Mouse (Mus musculus) hindbrain, embryonic 14.5 days (tissue): Measurements from ENCODE around the gene Tomm70a. TPM values are rescaled to one million over a fixed set of nuclear protein-coding genes. Genes with fewer than 3 reads are reported as not detected.
A peak's percentile ranks its signal among the peaks of the same experiment; 100 is the strongest.

ENCODE experiments used
- ATAC-seq: fragments of 200-750 bp; cut with Nextera tagmentation; 2 replicates; pipeline ENCODE4 v1.8.0; 2017; ENCODE audit warnings: moderate number of reproducible peaks, mild to moderate bottlenecking, moderate TSS enrichment, moderate library complexity; ENCODE audit not compliant: low FRiP score
- DNase-seq: peaks from one replicate; pipeline ENCODE4 v3.0.0-alpha.2; 2015; ENCODE audit warnings: low spot score
- H3K27ac ChIP-seq: fragments of 300-500 bp; sonication (generic); 2 replicates; pipeline ENCODE4 v1.5.1; 2014; ENCODE audit warnings: mild to moderate bottlenecking, moderate library complexity
- H3K27me3 ChIP-seq: fragments of 300-500 bp; sonication (generic); 2 replicates; pipeline ENCODE4 v1.6.1; 2014; ENCODE audit warnings: mild to moderate bottlenecking, low read length, mixed read lengths; ENCODE audit not compliant: control insufficient read depth, insufficient read depth
- H3K36me3 ChIP-seq: fragments of 300-500 bp; sonication (generic); replicated peaks from 2 replicates; pipeline ENCODE4 v1.6.1; 2014; ENCODE audit not compliant: control insufficient read depth, insufficient read depth
- H3K4me1 ChIP-seq: fragments of 300-500 bp; sonication (generic); replicated peaks from 2 replicates; pipeline ENCODE4 v1.6.1; 2014; ENCODE audit warnings: antibody characterized with exemption, low read length, mixed read lengths; ENCODE audit not compliant: control insufficient read depth, insufficient read depth
- H3K4me2 ChIP-seq: fragments of 300-500 bp; sonication (generic); replicated peaks from 2 replicates; pipeline ENCODE4 v1.6.1; 2014; ENCODE audit warnings: mild to moderate bottlenecking, moderate library complexity
- H3K4me3 ChIP-seq: fragments of 300-500 bp; sonication (generic); replicated peaks from 2 replicates; pipeline ENCODE4 v1.5.1; 2014; ENCODE audit warnings: mild to moderate bottlenecking, low read length
- H3K9ac ChIP-seq: fragments of 300-500 bp; sonication (generic); 2 replicates; pipeline ENCODE4 v1.6.1; 2014
- H3K9me3 ChIP-seq: fragments of 300-500 bp; sonication (generic); 2 replicates; pipeline ENCODE4 v1.6.1; 2016; ENCODE audit warnings: low read length; ENCODE audit not compliant: control insufficient read depth
- WGBS: fragments of 180-500 bp; shearing (Covaris S2); extraction: QIAGEN DNeasy Blood & Tissue Kit; methylation state at CpG from one replicate; pipeline ENCODE4 v1.1.7; 2014; 5-methylcytosine and 5-hydroxymethylcytosine counted together
- polyA plus RNA-seq: library from polyadenylated mRNA; unstranded; fragments of >200 nt; fragmentation: Nextera tagmentation; extraction: Ambion mirVana; gene quantifications from 2 replicates; pipeline ENCODE4 v1.2.1, GENCODE M21; 2014

The Tomm70a gene
- polyA plus RNA-seq, result 87.9 and 100 TPM in 2 replicates

- no peaks in the 10 kb centered on the region for H3K27me3 ChIP-seq
- ATAC-seq (peak; percentile 100), DNase-seq (peak; percentile 91)
- peak within 1 kb of the TSS; percentile 85 for H3K4me2 ChIP-seq
- no peaks in the 10 kb centered on the region for H3K36me3 ChIP-seq
- H3K27ac ChIP-seq, result peak within 1 kb of the TSS; percentile 95
- H3K9ac ChIP-seq, result peak within 1 kb of the TSS; percentile 78
- no peaks in the 10 kb centered on the region for H3K9me3 ChIP-seq
- peak within 1 kb of the TSS; percentile 69 for H3K4me3 ChIP-seq
- under 1% methylated on average over 36 of the region's 37 CpGs for WGBS
- H3K4me1 ChIP-seq, result peaks cover 18% of the 10 kb centered on the region
Observed at GRCm38 (mm10) chr16:57120913-57121815, at the start of gene Tomm70a. Tomm70a (plus strand) TSS chr16:57121703.

- Histone ChIP-seq H3K4me1 (no peaks in the 10 kb centered on the region), H3K4me3 (no peak overlapping the region), H3K27me3 (no peaks in the 10 kb centered on the region), H3K36me3 (no peaks in the 10 kb centered on the region), H3K27ac (no peak overlapping the region), H3K9me3 (no peaks in the 10 kb centered on the region), H3K4me2 (no peak overlapping the region), H3K9ac (no peak overlapping the region)
- ATAC-seq, result no peak
- DNase-seq, result no peak
- WGBS, result 83% methylated on average over 7 of the region's 7 CpGs
Observed at GRCm38 (mm10) chr16:57075986-57076385, 45.5 kb upstream of the Tomm70a start.

DNA sequence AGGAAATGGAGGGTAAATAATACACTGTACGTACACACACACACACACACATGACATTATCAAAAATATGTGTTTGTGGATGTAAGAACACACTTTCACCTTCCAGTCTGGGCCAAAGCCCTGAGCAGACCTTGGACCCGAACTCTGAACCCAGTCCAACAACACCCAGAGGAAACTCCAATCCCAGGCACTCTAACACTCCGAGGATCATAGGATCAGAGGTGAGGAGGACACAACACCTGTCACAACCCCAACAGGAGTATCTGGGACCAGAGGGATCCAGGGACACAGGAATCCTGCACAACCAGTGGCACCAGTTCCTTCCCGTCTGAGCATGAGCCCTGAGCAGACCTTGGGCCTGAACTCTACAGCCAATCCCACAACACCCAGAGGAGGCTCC is 41.9 kb upstream of the Tomm70a start:
- no peak for ATAC-seq
- H3K4me2 ChIP-seq, result no peak overlapping the region
- 87% methylated on average over 4 of the region's 4 CpGs for WGBS

GRCm38 (mm10) chr16:57092460-57092859 is 29.0 kb upstream of the Tomm70a start:
- WGBS, result 54% methylated on average over 4 of the region's 4 CpGs
- DNase-seq (peak; percentile 78), ATAC-seq (peak; percentile 82)
- Histone ChIP-seq H3K27ac (no peak overlapping the region), H3K36me3 (no peaks in the 10 kb centered on the region), H3K9ac (no peak overlapping the region), H3K4me2 (no peak overlapping the region), H3K4me1 (no peaks in the 10 kb centered on the region), H3K9me3 (no peaks in the 10 kb centered on the region), H3K4me3 (no peak overlapping the region), H3K27me3 (no peaks in the 10 kb centered on the region)

More for the DNA sequence above, 41.9 kb upstream of the Tomm70a start:
- no peak overlapping the region for H3K27ac ChIP-seq
- H3K4me3 ChIP-seq, result no peak overlapping the region
- no peaks in the 10 kb centered on the region for H3K4me1 ChIP-seq
- no peak overlapping the region for H3K9ac ChIP-seq
- H3K36me3 ChIP-seq, result no peaks in the 10 kb centered on the region
- DNase-seq, result no peak
- no peaks in the 10 kb centered on the region for H3K9me3 ChIP-seq
- no peaks in the 10 kb centered on the region for H3K27me3 ChIP-seq

GRCm38 (mm10) chr16:57092911-57093605 is 28.4 kb upstream of the Tomm70a start:
- 76% methylated on average over 6 of the region's 6 CpGs for WGBS
- Histone ChIP-seq H3K27ac (no peak overlapping the region), H3K36me3 (no peaks in the 10 kb centered on the region), H3K4me3 (no peak overlapping the region), H3K9ac (no peak overlapping the region), H3K4me2 (no peak overlapping the region), H3K9me3 (no peaks in the 10 kb centered on the region), H3K4me1 (no peaks in the 10 kb centered on the region), H3K27me3 (no peaks in the 10 kb centered on the region)
- DNase-seq, result no peak
- no peak for ATAC-seq

DNA sequence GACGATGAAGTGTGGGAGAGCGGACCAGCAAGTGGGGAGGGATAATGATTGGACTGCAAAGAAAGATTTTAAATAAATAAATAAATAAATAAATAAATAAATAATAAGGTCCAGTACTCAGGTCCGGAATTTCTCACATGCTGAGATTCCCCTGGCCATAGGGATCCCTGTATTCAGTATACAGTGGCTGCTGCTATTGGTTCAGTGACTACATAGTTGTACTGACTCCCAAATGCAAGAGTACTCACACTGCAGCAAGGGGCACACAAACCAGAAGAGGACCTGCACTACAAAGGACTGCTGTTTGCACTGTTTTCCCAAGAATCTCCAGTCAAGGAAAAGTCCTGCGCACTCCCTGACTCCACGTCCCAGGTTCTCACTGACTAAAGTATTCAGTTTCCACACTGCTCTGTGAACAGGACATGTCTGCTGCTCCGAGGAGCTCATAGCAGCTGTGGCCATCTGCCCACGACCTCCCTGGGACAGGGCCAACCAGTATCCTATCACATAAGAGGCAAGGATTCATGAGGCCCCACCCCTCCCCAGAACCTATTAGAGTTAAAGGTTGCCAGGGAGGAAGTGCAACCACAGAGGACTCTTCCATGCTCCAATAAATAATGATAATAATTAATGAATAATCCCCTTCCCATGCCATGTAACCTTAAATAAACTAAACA is 22.9 kb upstream of the Tomm70a start:
- 75% methylated on average over 7 of the region's 7 CpGs for WGBS
- H3K4me2 ChIP-seq, result no peak overlapping the region
- no peak overlapping the region for H3K27ac ChIP-seq
- no peaks in the 10 kb centered on the region for H3K27me3 ChIP-seq
- H3K9ac ChIP-seq, result no peak overlapping the region
- no peaks in the 10 kb centered on the region for H3K36me3 ChIP-seq
- H3K4me1 ChIP-seq, result no peaks in the 10 kb centered on the region
- H3K4me3 ChIP-seq, result no peak overlapping the region
- no peak for ATAC-seq
- no peak for DNase-seq
- no peaks in the 10 kb centered on the region for H3K9me3 ChIP-seq

DNA sequence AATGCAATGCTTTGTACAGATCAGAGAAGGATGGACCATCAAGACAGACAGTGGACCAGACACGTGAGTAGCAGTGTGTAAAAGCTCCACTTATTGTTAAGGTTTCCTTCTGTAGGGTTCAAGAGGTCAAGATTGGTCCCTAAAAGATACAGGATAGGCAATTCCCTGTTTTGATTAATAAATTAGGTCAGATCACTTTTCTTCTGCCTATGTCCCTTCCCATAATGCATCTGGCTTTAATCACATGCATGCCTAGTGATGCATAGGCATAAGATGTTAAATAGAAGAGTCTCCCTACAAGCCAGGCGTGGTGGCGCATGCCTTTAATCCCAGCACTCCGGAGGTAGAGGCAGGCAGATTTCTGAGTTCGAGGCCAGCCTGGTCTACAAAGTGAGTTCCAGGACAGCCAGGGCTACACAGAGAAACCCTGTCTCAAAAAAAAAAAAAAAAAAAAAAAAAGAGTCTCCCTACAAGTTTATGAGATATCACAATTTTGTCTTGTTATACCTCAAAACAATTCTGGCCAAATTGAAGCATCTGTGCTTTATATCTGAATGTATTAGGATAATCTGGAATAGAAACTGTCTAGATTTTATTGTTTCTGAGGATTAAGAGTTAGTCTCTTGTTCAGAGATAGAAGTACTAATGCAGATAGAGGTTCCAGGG is 21.8 kb upstream of the Tomm70a start:
- ATAC-seq, result no peak
- WGBS, result 68% methylated on average over 5 of the region's 5 CpGs
- H3K4me1 ChIP-seq, result no peaks in the 10 kb centered on the region
- no peaks in the 10 kb centered on the region for H3K36me3 ChIP-seq
- no peaks in the 10 kb centered on the region for H3K27me3 ChIP-seq
- no peaks in the 10 kb centered on the region for H3K9me3 ChIP-seq
- no peak overlapping the region for H3K27ac ChIP-seq
- no peak for DNase-seq
- H3K4me3 ChIP-seq, result no peak overlapping the region
- no peak overlapping the region for H3K4me2 ChIP-seq
- no peak overlapping the region for H3K9ac ChIP-seq

DNA sequence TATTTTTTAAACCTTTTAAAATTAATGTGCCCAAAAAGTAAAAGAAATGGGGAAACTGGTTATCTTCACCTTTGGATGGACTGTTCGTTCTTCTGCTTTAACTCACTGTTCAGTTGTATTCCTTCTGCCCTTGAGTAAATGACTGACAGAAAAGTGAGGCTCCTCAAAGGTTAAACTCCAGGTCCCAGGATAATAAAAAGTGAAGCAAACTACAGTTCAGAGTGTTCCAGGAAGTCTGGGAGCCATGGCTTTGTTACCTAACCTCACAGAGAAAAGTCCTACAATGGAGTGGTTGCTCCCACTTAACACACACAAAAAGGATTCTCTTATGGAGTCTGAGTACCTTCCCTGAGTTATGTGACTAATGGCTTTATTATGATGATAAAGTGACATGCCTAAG is 20.3 kb upstream of the Tomm70a start:
- 79% methylated on average over 1 of the region's 1 CpGs for WGBS

More for the DNA sequence above, 20.3 kb upstream of the Tomm70a start:
- no peak overlapping the region for H3K4me2 ChIP-seq
- DNase-seq (no peak), ATAC-seq (no peak)
- no peaks in the 10 kb centered on the region for H3K27me3 ChIP-seq
- H3K4me3 ChIP-seq, result no peak overlapping the region
- no peaks in the 10 kb centered on the region for H3K9me3 ChIP-seq
- no peak overlapping the region for H3K27ac ChIP-seq
- H3K4me1 ChIP-seq, result no peaks in the 10 kb centered on the region
- no peaks in the 10 kb centered on the region for H3K36me3 ChIP-seq
- H3K9ac ChIP-seq, result no peak overlapping the region
